Mouse (Mus musculus) embryonic fibroblast, embryonic 13.5 days (primary cell): ENCODE measurements around the gene Ahdc1.

Experiments
- CTCF ChIP-seq: IDR thresholded peaks from 2 replicates; pipeline ENCODE4 v1.5.1; 2011; ENCODE audit warnings: mild to moderate bottlenecking, control low read depth, low read length, moderate library complexity, borderline replicate concordance; ENCODE audit not compliant: insufficient read depth
- POLR2A ChIP-seq: IDR thresholded peaks from 2 replicates; pipeline ENCODE4 v1.6.1; 2011; ENCODE audit warnings: low read depth, mild to moderate bottlenecking, control low read depth, low read length, moderate library complexity

- TF ChIP-seq CTCF (no peak), POLR2A (no peak)
Measured at GRCm38 (mm10) chr4:133087835-133088234, 76.8 kb downstream of the Ahdc1 start.
